Mouse (Mus musculus): Measurements from ENCODE around the gene Mmp25.

Mmp25 gene

DNA sequence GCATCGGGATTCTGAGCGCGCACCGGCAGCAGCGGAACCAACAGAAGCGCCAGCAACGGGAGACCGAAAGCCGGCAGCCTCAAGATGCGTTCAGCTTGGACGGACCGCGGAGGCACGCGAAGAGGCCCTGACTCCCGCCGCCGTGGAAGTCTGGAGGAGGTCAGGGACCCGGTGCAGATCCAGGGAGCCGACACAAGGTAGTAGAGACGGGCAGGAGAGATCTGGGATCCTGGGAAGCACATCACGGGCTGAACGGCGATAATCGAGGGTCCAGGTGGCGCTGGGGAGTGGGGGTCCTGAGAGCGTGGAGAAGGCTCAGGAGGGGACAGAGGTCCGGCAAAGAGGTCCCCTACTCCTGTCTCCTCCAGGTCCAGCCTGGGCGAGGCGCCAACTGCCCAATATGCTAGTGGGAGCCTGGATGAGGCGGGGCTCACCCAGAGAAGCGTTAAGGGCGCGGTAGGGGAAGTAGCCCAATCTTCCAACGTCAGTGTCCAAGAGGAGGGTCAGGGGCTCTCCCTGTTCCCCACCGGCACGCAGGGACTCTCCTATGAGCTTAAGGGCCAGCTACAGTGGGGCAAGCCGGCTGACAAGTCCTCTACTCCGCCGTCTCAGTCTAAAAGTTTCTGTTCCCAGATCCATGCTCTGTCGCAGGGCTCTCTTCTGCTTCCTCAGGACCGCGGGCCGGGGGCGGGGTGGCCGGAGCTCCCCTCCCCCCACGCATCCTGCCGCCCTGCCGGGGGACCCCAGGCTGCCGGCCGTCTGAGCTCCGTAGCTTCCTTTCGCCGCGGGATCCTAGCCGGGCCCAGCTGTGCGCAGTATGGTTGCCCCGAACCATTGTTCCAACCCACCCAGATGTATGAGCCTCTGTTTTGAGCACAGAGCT is at the start of gene Mmp25:
Gene Mmp25, minus strand, starts transcription at position 665 of the 883 bp plus-strand sequence.
- peak; percentile 41 for DNase-seq (ENCODE audit: low read depth, low spot score)

DNA sequence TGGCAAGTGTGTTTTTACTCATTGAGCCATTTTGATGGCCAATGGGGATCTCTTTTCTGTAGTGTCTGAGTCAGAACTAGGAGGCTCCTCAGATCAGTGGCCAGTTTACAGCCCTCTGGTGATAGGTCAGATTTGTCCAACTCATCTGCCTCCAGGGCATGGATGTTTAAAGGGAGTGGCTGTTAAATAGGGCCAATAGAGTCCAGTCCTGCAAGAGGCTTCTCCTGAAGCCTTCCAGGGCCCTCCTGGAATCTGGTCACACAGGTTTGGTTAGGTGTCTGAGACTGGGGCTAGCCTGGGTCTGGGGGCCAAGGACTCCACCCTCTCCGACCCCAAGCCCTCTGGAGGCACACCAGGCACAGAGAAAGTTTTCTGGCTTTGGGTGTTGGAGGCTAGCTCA is 49.4 kb upstream of the Mmp25 start:
- no peak for DNase-seq (ENCODE audit: low read depth, low spot score)

GRCm38 (mm10) chr17:23683856-23684672 is 39.0 kb upstream of the Mmp25 start, which contains the start of gene Cldn9:
Cldn9 (minus strand) TSS chr17:23684026.
- peak; percentile 48 for DNase-seq (ENCODE audit: low read depth, low spot score)

DNA sequence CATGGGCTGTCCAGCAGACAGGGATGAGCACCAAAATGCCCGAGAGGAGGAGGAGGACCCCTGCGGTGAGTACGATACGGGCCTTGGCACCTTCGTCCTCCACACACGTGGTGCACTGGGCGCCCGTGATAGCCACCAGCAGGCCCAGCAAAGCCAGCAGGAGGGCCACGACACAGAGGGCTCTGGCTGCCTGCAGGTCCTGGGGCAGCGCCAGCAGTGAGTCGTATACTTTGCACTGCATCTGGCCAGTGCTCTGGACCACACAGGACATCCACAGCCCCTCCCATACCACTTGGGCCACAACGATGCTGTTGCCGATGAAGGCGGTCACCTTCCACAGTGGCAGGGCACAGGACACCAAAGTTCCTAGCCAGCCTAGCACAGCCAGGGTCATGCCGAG is 38.1 kb upstream of the Mmp25 start:
- DNase-seq (ENCODE audit: low read depth, low spot score) = no peak

GRCm38 (mm10) chr17:23682530-23682929 is 37.5 kb upstream of the Mmp25 start:
- DNase-seq (ENCODE audit: low read depth, low spot score) = no peak

DNA sequence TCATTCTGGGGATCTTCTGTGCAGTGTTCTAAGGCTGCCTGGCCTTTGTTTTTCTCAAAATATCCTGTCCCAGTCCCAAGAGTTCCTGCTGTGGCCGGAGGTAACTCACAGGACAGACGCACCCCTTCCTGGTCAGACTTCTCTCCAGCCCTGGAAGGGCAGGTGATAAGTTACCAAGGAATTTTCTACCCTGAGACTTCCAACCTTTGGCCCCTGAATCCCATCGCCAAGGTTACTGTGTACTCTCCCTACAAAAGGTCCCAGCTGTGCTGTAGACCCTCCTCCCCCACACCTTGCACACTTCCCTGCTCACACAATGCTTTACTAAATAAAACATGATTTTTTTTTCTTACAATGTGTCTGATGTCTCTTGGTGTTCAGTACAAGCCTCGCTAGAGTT is 37.0 kb upstream of the Mmp25 start:
- DNase-seq (ENCODE audit: low read depth, low spot score) = peak; percentile 77

DNA sequence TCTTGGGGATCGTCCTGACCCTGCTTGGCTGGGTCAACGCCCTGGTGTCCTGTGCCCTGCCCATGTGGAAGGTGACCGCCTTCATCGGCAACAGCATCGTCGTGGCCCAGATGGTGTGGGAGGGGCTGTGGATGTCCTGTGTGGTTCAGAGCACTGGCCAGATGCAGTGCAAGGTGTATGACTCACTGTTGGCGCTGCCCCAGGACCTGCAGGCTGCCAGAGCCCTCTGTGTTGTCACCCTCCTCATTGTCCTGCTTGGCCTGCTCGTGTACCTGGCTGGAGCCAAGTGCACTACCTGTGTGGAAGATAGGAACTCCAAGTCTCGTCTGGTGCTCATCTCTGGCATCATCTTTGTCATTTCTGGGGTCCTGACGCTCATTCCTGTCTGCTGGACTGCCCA is 36.0 kb upstream of the Mmp25 start:
- DNase-seq (ENCODE audit: low read depth, low spot score) = no peak

DNA sequence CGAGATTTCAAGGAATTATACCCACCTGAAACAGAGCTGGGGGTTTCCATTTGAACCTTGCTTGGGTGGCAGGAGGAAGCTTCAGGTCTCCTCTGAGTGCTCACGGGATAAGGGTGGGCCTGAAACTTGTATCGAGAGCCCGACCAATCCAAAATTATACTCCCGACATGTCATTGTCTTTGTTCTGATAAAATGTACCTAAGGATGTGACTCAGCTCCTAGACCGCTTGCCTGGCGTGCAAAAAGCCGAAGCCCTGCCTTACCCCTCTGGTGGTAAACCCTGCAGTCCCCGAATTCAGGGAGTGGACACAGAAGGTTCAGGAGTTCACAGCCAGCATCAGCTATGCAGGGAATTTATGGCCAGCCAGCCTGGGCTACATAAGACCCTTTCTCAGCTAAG is 35.3 kb upstream of the Mmp25 start:
- DNase-seq (ENCODE audit: low read depth, low spot score) = no peak

- peak; percentile 58 for DNase-seq (ENCODE audit: low read depth, low spot score)
These were observed 34.2 kb upstream of the Mmp25 start, which contains the start of gene Cldn6 for GRCm38 (mm10) chr17:23679127-23679835. Cldn6 (plus strand) TSS chr17:23679249.

DNA sequence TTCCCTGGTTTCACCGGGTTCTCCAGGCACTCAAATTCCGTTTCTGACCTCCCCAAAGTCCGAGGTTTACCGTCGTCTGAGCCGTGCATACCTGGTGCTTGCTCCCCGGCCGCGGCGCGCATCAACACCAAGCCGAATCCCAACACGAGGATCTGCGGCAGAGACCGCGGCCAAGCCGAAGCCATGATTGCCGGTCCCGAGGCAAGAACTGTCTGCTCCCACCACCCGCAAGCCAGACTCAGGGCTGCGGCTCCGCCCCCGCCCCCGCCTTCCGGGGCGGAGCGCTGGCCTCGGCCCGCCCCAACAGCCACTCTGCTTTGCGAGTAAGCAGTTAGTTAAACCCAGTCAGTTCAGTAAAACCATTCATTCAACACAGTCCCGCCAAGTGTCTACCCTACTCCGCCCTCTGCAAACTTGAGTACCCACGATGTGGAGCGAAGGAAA is 32.2 kb upstream of the Mmp25 start, which contains the start of gene Tnfrsf12a:
Gene Tnfrsf12a, minus strand, starts transcription at position 233 of the 444 bp plus-strand sequence.
- peak; percentile 89 for DNase-seq (ENCODE audit: low read depth, low spot score)

DNA sequence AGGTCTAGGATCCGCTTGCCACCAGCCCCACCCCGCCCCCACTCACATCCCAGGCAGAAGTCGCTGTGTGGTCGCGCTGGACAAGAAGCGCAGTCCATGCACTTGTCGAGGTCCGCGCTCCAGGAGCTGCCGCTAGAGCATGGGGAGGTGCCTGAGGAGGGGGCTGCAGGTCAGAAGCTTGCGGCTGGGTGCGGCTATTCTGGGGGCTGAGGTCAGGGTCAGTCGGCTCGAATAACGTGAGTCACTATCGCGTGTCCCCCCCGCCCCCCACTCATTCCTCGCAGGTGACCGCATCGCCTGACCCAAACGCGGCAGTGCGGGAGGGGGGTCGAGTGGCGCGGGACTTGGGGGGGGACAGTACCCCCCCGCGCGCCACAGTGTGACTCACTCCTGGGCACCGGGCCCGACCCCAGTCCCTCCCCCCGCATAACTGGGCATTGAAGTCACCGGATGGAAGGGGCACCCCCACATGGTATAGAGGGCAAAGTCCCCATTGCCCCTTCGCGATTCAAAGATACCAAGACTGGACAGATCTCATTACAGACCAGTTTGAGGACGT is 31.5 kb upstream of the Mmp25 start:
- no peak for DNase-seq (ENCODE audit: low read depth, low spot score)

- DNase-seq (ENCODE audit: low read depth, low spot score) = peak; percentile 73
These were observed 30.6 kb upstream of the Mmp25 start for GRCm38 (mm10) chr17:23675564-23676281.

DNA sequence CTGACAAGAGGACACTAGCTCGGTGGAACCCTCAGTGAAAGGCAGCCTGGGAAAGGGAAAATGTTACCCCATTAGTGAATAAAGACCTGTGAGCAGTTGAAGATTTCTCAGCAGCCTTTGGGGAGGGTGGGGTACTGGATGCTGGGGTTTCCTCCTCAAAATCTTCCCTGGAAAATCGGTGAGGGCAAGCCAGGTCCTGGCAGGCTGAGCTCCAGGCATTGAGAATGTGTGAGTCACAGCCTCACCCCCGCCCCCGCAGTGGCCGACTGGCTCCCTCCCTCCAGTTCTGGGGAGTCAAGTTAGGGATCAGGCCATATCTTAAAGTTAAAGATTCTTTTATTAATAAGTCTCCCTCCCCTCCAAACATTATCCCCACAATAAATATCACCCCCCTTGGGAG is 30.1 kb upstream of the Mmp25 start:
- no peak for DNase-seq (ENCODE audit: low read depth, low spot score)

GRCm38 (mm10) chr17:23674271-23674952 is 29.3 kb upstream of the Mmp25 start:
- no peak for DNase-seq (ENCODE audit: low read depth, low spot score)

DNA sequence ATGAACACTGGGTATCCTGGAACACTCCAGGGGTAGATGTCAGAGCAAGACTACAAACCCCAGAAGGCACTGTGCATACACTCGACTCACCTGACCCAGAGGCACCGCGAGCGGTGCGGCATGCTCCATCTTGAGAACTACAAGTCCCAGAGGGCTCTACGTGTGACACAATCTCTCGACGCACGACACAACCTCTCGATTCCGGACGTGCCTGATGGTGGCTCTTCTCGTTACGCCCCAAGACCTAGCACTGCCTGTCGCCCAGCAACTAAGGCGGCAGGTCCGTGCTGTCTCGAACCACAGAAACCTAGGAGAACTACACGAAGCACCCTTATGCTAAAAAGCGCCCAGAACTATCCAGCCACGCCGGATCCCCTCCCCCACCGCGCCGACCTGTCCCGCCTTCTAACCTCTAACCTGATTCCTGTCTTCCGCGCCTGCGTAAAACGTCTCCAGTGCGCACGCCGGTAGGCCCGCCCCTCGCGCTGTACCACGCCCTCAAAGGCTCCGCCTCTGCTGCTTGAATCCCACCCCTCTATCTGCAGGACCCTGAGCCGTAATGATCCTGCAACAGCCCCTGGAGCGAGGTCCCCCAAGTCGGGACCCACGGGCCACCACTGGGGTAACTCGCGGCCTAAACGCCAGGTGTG is 28.5 kb upstream of the Mmp25 start, which contains the start of the genes Hcfc1r1 and Thoc6:
Gene Hcfc1r1, plus strand, starts transcription at position 173 of the 650 bp plus-strand sequence.
Gene Thoc6, minus strand, starts transcription at position 459 of the 650 bp plus-strand sequence.
- DNase-seq (ENCODE audit: low read depth, low spot score) = peak; percentile 99

DNA sequence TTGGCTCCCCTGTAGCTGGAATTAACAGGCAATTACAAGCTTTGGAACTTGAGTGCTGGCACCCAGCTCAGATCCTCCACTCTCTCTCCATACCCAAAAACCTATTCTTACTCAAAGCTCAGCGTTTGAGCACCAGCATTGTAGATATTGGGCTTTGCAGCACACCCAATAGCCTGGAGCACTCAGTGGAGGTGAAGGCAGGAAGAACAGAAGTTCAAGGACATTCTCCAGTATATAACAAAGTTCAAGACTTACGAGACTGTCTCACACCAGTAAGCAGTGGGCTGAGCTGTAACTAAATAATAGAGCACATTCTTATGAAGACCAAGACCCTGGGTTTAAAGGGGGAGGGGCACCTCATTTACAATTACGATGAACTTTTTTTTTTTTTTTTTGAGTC is 27.7 kb upstream of the Mmp25 start:
- DNase-seq (ENCODE audit: low read depth, low spot score) = no peak

- no peak for DNase-seq (ENCODE audit: low read depth, low spot score)
These were observed 26.4 kb upstream of the Mmp25 start for GRCm38 (mm10) chr17:23671519-23671918.

- DNase-seq (ENCODE audit: low read depth, low spot score) = peak; percentile 64
These were observed 25.5 kb upstream of the Mmp25 start for GRCm38 (mm10) chr17:23670516-23671074.

DNA sequence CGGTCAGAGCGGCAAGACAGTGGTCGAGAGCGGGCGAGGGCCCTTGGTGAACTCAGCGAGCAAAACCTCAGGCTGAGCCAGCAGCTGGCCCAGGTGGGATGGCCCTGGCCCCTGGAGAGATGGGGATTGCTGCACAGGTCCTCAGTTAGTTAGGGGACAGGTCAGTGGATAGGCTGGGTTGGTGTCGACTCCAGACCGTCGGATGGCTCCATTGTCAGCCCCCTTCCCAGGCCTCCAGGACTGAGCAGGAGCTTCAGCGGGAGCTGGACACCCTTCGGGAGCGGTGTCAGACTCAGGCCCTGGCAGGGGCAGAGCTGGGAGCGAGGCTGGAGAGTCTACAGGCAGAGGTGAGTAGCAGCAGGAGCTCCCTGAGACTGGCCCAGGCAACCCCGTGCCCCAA is 20.4 kb upstream of the Mmp25 start:
- no peak for DNase-seq (ENCODE audit: low read depth, low spot score)
